Mouse (Mus musculus) neural tube, embryonic 15.5 days (tissue): ENCODE measurements around the gene Sf3b6. TPM values are rescaled to one million over a fixed set of nuclear protein-coding genes. Genes with fewer than 3 reads are reported as not detected.
"Not testable (repeated sequence)": the region's sequence is repeated elsewhere in the genome, so short reads cannot be mapped to it uniquely, and the experiment has no call there.

Experiments
- ATAC-seq: fragments of 200-750 bp; cut with Nextera tagmentation; 2 replicates; pipeline ENCODE4 v1.8.0; 2017; ENCODE audit warnings: mild to moderate bottlenecking, moderate TSS enrichment, moderate library complexity; ENCODE audit not compliant: low FRiP score
- H3K27ac ChIP-seq: fragments of 300-500 bp; sonication (generic); replicated peaks from 2 replicates; pipeline ENCODE4 v1.5.1; 2015; ENCODE audit warnings: mild to moderate bottlenecking, inconsistent platforms
- H3K27me3 ChIP-seq: fragments of 300-500 bp; sonication (generic); replicated peaks from 2 replicates; pipeline ENCODE4 v1.6.1; 2015; ENCODE audit warnings: inconsistent platforms
- H3K36me3 ChIP-seq: fragments of 300-500 bp; sonication (generic); 2 replicates; pipeline ENCODE4 v1.6.1; 2015; ENCODE audit warnings: inconsistent platforms
- H3K4me1 ChIP-seq: fragments of 300-500 bp; sonication (generic); 2 replicates; pipeline ENCODE4 v1.6.1; 2015; ENCODE audit warnings: inconsistent platforms
- H3K4me2 ChIP-seq: fragments of 300-500 bp; sonication (generic); 2 replicates; pipeline ENCODE4 v1.6.1; 2015; ENCODE audit warnings: inconsistent platforms, mild to moderate bottlenecking, moderate library complexity
- H3K4me3 ChIP-seq: fragments of 300-500 bp; sonication (generic); replicated peaks from 2 replicates; pipeline ENCODE4 v1.5.1; 2015; ENCODE audit warnings: mild to moderate bottlenecking, inconsistent platforms
- H3K9ac ChIP-seq: fragments of 300-500 bp; sonication (generic); replicated peaks from 2 replicates; pipeline ENCODE4 v1.6.1; 2015; ENCODE audit warnings: mild to moderate bottlenecking, inconsistent platforms
- H3K9me3 ChIP-seq: fragments of 300-500 bp; sonication (generic); replicated peaks from 2 replicates; pipeline ENCODE4 v1.6.1; 2016; ENCODE audit warnings: inconsistent platforms
- WGBS: fragments of 180-500 bp; shearing (Covaris S2); methylation state at CpG from one replicate; pipeline ENCODE4 v1.1.7; 2015; ENCODE audit warnings: mixed read lengths; 5-methylcytosine and 5-hydroxymethylcytosine counted together
- polyA plus RNA-seq: library from polyadenylated mRNA; unstranded; fragments of >200 nt; fragmentation: Nextera tagmentation; extraction: Ambion mirVana; gene quantifications from 2 replicates; pipeline ENCODE4 v1.2.1, GENCODE M21; 2015

Sf3b6 gene
- 181 and 200 TPM in 2 replicates for polyA plus RNA-seq

- Histone ChIP-seq H3K4me3 (peak within 1 kb of the TSS; percentile 75), H3K4me2 (peak within 1 kb of the TSS; percentile 76), H3K9me3 (no peaks in the 10 kb centered on the region), H3K27me3 (no peaks in the 10 kb centered on the region), H3K9ac (peak within 1 kb of the TSS; percentile 78), H3K36me3 (peaks cover 16% of the 10 kb centered on the region), H3K27ac (peak within 1 kb of the TSS; percentile 90), H3K4me1 (peaks cover 28% of the 10 kb centered on the region)
- under 1% methylated on average over 48 of the region's 49 CpGs for WGBS
- ATAC-seq, result peak; percentile 99
Observed at GRCm38 (mm10) chr12:4817361-4818101, at the start of gene Sf3b6. Gene Sf3b6 (plus strand): TSS chr12:4817544.

- Histone ChIP-seq H3K4me2 (peak within 1 kb of the TSS; percentile 75), H3K36me3 (no peaks in the 10 kb centered on the region), H3K4me1 (peaks cover 4% of the 10 kb centered on the region; the same call in 1 of the 2 replicates), H3K4me3 (peak within 1 kb of the TSS; percentile 77), H3K27me3 (no peaks in the 10 kb centered on the region), H3K27ac (peak within 1 kb of the TSS; percentile 99), H3K9ac (peak within 1 kb of the TSS; percentile 92), H3K9me3 (no peaks in the 10 kb centered on the region)
- WGBS, result 2% methylated on average over 61 of the region's 61 CpGs
- ATAC-seq, result peak; percentile 99
Observed at GRCm38 (mm10) chr12:4768492-4769332, 48.6 kb upstream of the Sf3b6 start, which contains the start of the genes Pfn4 and Fam228b. Gene Pfn4 (plus strand): TSS chr12:4769022. Gene Fam228b (minus strand): TSS chr12:4769267.

- H3K9me3 ChIP-seq, result no peaks in the 10 kb centered on the region
- peak; percentile 56 for ATAC-seq
Observed at GRCm38 (mm10) chr12:4769333-4769723, 48.0 kb upstream of the Sf3b6 start.

GRCm38 (mm10) chr12:4774895-4775587, 42.3 kb upstream of the Sf3b6 start:
- Histone ChIP-seq H3K36me3 (0 out of 2 replicates have a peak, but pooled peaks cover 3% of the 10 kb centered on the region), H3K27ac (no peak overlapping the region), H3K4me2 (no peak overlapping the region), H3K4me3 (no peak overlapping the region), H3K27me3 (no peaks in the 10 kb centered on the region), H3K9ac (no peak overlapping the region), H3K4me1 (no peaks in the 10 kb centered on the region), H3K9me3 (no peaks in the 10 kb centered on the region)
- WGBS, result 91% methylated on average over 8 of the region's 8 CpGs
- ATAC-seq, result no peak

More at GRCm38 (mm10) chr12:4769333-4769723, 48.0 kb upstream of the Sf3b6 start:
- Histone ChIP-seq H3K36me3 (no peaks in the 10 kb centered on the region), H3K4me1 (peaks cover 4% of the 10 kb centered on the region; the same call in 1 of the 2 replicates), H3K9ac (peak overlapping the region; percentile 92), H3K4me2 (peak overlapping the region; percentile 75), H3K27ac (peak overlapping the region; percentile 99), H3K27me3 (no peaks in the 10 kb centered on the region), H3K4me3 (peak overlapping the region; percentile 77)
- WGBS, result 15% methylated on average over 13 of the region's 13 CpGs

- Histone ChIP-seq H3K27ac (no peak overlapping the region), H3K9me3 (no peaks in the 10 kb centered on the region), H3K4me1 (no peaks in the 10 kb centered on the region), H3K9ac (no peak overlapping the region), H3K27me3 (no peaks in the 10 kb centered on the region), H3K4me3 (no peak overlapping the region), H3K36me3 (0 out of 2 replicates have a peak, but pooled peaks cover 3% of the 10 kb centered on the region), H3K4me2 (no peak overlapping the region)
- ATAC-seq, result no peak
- 80% methylated on average over 9 of the region's 9 CpGs for WGBS
Observed at GRCm38 (mm10) chr12:4775588-4775949, 41.8 kb upstream of the Sf3b6 start.

GRCm38 (mm10) chr12:4777734-4778133, 39.6 kb upstream of the Sf3b6 start:
- Histone ChIP-seq H3K36me3 (0 out of 2 replicates have a peak, but pooled peaks cover 3% of the 10 kb centered on the region), H3K4me2 (no peak overlapping the region), H3K4me3 (no peak overlapping the region), H3K27ac (no peak overlapping the region), H3K4me1 (no peaks in the 10 kb centered on the region), H3K27me3 (no peaks in the 10 kb centered on the region), H3K9me3 (no peaks in the 10 kb centered on the region), H3K9ac (no peak overlapping the region)
- ATAC-seq, result no peak
- 89% methylated on average over 6 of the region's 6 CpGs for WGBS

- WGBS, result 74% methylated on average over 2 of the region's 2 CpGs
- Histone ChIP-seq H3K4me2 (no peak overlapping the region), H3K9me3 (no peaks in the 10 kb centered on the region), H3K27me3 (no peaks in the 10 kb centered on the region), H3K4me1 (no peaks in the 10 kb centered on the region), H3K4me3 (no peak overlapping the region), H3K9ac (no peak overlapping the region), H3K36me3 (0 out of 2 replicates have a peak, but pooled peaks cover 3% of the 10 kb centered on the region), H3K27ac (no peak overlapping the region)
- ATAC-seq, result no peak
Observed at GRCm38 (mm10) chr12:4780245-4780644, 37.1 kb upstream of the Sf3b6 start.

- 97% methylated on average over 1 of the region's 1 CpGs for WGBS
- no peaks in the 10 kb centered on the region for H3K9me3 ChIP-seq
- no peak for ATAC-seq
- H3K36me3 ChIP-seq, result 0 out of 2 replicates have a peak, but pooled peaks cover 3% of the 10 kb centered on the region
- H3K4me2 ChIP-seq, result no peak overlapping the region
- no peaks in the 10 kb centered on the region for H3K27me3 ChIP-seq
- no peak overlapping the region for H3K4me3 ChIP-seq
- no peak overlapping the region for H3K9ac ChIP-seq
- no peaks in the 10 kb centered on the region for H3K4me1 ChIP-seq
- H3K27ac ChIP-seq, result no peak overlapping the region
Observed at GRCm38 (mm10) chr12:4781270-4781669, 36.1 kb upstream of the Sf3b6 start.

GRCm38 (mm10) chr12:4781725-4782404, 35.5 kb upstream of the Sf3b6 start:
- not testable (repeated sequence) for H3K36me3 ChIP-seq, H3K4me1 ChIP-seq, ATAC-seq, H3K27me3 ChIP-seq, H3K4me3 ChIP-seq, H3K9me3 ChIP-seq, H3K9ac ChIP-seq, H3K4me2 ChIP-seq, H3K27ac ChIP-seq
- WGBS, result 88% methylated on average over 9 of the region's 9 CpGs

GRCm38 (mm10) chr12:4783598-4783997, 33.7 kb upstream of the Sf3b6 start:
- Histone ChIP-seq H3K27me3 (no peaks in the 10 kb centered on the region), H3K4me1 (no peaks in the 10 kb centered on the region), H3K9me3 (no peaks in the 10 kb centered on the region), H3K4me2 (no peak overlapping the region), H3K27ac (no peak overlapping the region), H3K9ac (no peak overlapping the region), H3K4me3 (no peak overlapping the region), H3K36me3 (no peaks in the 10 kb centered on the region)
- whole genome bisulfite sequencing, result 67% methylated on average over 5 of the region's 5 CpGs
- ATAC-seq, result no peak

GRCm38 (mm10) chr12:4784466-4784865, 32.9 kb upstream of the Sf3b6 start:
- 84% methylated on average over 2 of the region's 2 CpGs for WGBS
- no peak overlapping the region for H3K9ac ChIP-seq
- H3K27me3 ChIP-seq, result no peaks in the 10 kb centered on the region
- H3K4me2 ChIP-seq, result no peak overlapping the region
- no peak overlapping the region for H3K27ac ChIP-seq
- H3K4me1 ChIP-seq, result no peaks in the 10 kb centered on the region
- H3K4me3 ChIP-seq, result no peak overlapping the region
- no peaks in the 10 kb centered on the region for H3K9me3 ChIP-seq
- ATAC-seq, result no peak
- H3K36me3 ChIP-seq, result no peaks in the 10 kb centered on the region
